Mouse (Mus musculus) retina, adult 2 months (tissue): ENCODE results near the gene Sla2.
"Not testable (repeated sequence)": the region's sequence is repeated elsewhere in the genome, so short reads cannot be mapped to it uniquely, and the experiment has no call there.

Experiments used
- DNase-seq: peaks from one replicate; pipeline ENCODE4 v3.0.0-alpha.2; 2012; ENCODE audit warnings: low read depth, low spot score

Gene Sla2

GRCm38 (mm10) chr2:156840301-156841027 lies 46.5 kb downstream of the Sla2 start:
- DNase-seq = no peak

- DNase-seq = no peak
Observed at GRCm38 (mm10) chr2:156839319-156840191, 47.4 kb downstream of the Sla2 start, which contains the start of gene Tgif2. Tgif2 (plus strand) TSS chr2:156840007.

GRCm38 (mm10) chr2:156838839-156839238 lies 48.2 kb downstream of the Sla2 start:
- DNase-seq = no peak

GRCm38 (mm10) chr2:156834336-156834735 lies 52.7 kb downstream of the Sla2 start:
- DNase-seq = no peak

GRCm38 (mm10) chr2:156825128-156825527 lies 61.9 kb downstream of the Sla2 start:
- not testable (repeated sequence) for DNase-seq
